Mouse (Mus musculus) embryonic facial prominence, embryonic 15.5 days (tissue): ENCODE data around the gene Btg2. TPM values are rescaled to one million over a fixed set of nuclear protein-coding genes. Genes with fewer than 3 reads are reported as not detected.
A peak's percentile ranks its signal among the peaks of the same experiment; 100 is the strongest.

Experiments
- ATAC-seq: fragments of 200-750 bp; cut with Nextera tagmentation; 2 replicates; pipeline ENCODE4 v1.8.0; 2017; ENCODE audit warnings: low read depth, moderate TSS enrichment; ENCODE audit not compliant: insufficient number of reproducible peaks, low FRiP score, low TSS enrichment
- H3K27ac ChIP-seq: fragments of 300-500 bp; sonication (generic); replicated peaks from 2 replicates; pipeline ENCODE4 v1.5.1; 2015; ENCODE audit warnings: mild to moderate bottlenecking, inconsistent platforms
- H3K27me3 ChIP-seq: fragments of 300-500 bp; sonication (generic); 2 replicates; pipeline ENCODE4 v1.6.1; 2015; ENCODE audit warnings: inconsistent platforms
- H3K36me3 ChIP-seq: fragments of 300-500 bp; sonication (generic); 2 replicates; pipeline ENCODE4 v1.6.1; 2015; ENCODE audit warnings: mild to moderate bottlenecking, inconsistent platforms
- H3K4me1 ChIP-seq: fragments of 300-500 bp; sonication (generic); 2 replicates; pipeline ENCODE4 v1.6.1; 2015; ENCODE audit warnings: inconsistent platforms
- H3K4me2 ChIP-seq: fragments of 300-500 bp; sonication (generic); replicated peaks from 2 replicates; pipeline ENCODE4 v1.6.1; 2015; ENCODE audit warnings: mild to moderate bottlenecking, inconsistent platforms
- H3K4me3 ChIP-seq: fragments of 300-500 bp; sonication (generic); replicated peaks from 2 replicates; pipeline ENCODE4 v1.5.1; 2015; ENCODE audit warnings: mild to moderate bottlenecking, inconsistent platforms
- H3K9ac ChIP-seq: fragments of 300-500 bp; sonication (generic); 2 replicates; pipeline ENCODE4 v1.6.1; 2015; ENCODE audit warnings: inconsistent platforms
- H3K9me3 ChIP-seq: fragments of 300-500 bp; sonication (generic); replicated peaks from 2 replicates; pipeline ENCODE4 v1.6.1; 2016; ENCODE audit warnings: inconsistent platforms
- WGBS: fragments of 180-500 bp; shearing (Covaris S2); methylation state at CpG from one replicate; pipeline ENCODE4 v1.1.7; 2015; 5-methylcytosine and 5-hydroxymethylcytosine counted together
- polyA plus RNA-seq: library from polyadenylated mRNA; unstranded; fragments of >200 nt; fragmentation: Nextera tagmentation; extraction: Ambion mirVana; gene quantifications from 2 replicates; pipeline ENCODE4 v1.2.1, GENCODE M21; 2015

The Btg2 gene
- polyA plus RNA-seq, 1 experiment from 2014 or later: 39.9 TPM

GRCm38 (mm10) chr1:134106719-134107118 is 27.8 kb upstream of the Btg2 start:
- Histone ChIP-seq H3K27ac (0 out of 2 replicates have a peak overlapping the region, but pooled peaks have one; percentile 44), H3K27me3 (no peaks in the 10 kb centered on the region), H3K9ac (no peak overlapping the region), H3K4me1 (peaks cover 23% of the 10 kb centered on the region), H3K4me2 (no peak overlapping the region), H3K9me3 (no peaks in the 10 kb centered on the region), H3K36me3 (no peaks in the 10 kb centered on the region), H3K4me3 (no peak overlapping the region)
- 5% methylated on average over 5 of the region's 5 CpGs for WGBS
- ATAC-seq: no peak

DNA sequence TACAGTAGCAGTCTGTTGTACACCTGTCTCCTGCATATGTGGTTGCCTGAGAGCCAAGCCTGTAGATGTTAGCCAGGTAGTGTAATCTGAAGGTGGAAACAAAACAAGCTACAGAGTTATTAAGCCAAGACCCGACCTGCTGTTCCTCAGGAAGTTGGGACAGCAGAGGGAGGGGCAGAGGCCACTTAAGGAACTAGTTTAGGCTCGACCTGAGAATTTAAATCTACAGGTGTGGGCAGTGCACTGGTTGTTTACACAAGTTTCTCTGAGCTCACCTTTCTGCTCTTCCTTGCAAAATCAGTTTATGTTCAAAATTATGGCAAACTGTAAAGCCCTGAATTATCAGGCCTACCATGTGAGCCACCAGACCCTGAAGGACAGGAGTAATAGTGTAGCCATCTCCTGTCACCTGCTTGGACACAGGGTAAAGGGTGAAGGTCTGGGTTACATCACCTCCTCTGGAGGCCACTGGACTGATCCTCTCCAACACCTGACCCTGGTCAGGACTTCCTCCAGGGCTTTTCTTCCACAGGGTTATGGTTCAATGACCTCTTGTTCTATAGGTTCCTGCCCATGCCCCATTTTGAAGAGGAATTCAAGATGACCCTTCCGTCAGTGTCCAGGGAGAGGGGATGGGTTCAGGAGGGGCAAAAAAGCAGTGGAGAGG is 27.0 kb upstream of the Btg2 start:
- Histone ChIP-seq H3K9ac (no peak overlapping the region), H3K4me1 (peaks cover 25% of the 10 kb centered on the region), H3K27ac (peak overlapping the region; percentile 44; the same call in 1 of the 2 replicates), H3K27me3 (no peaks in the 10 kb centered on the region), H3K36me3 (no peaks in the 10 kb centered on the region), H3K4me3 (no peak overlapping the region), H3K4me2 (no peak overlapping the region), H3K9me3 (no peaks in the 10 kb centered on the region)
- no peak for ATAC-seq
- 44% methylated on average over 3 of the region's 3 CpGs for WGBS

- no peaks in the 10 kb centered on the region for H3K36me3 ChIP-seq
- ATAC-seq: no peak
- WGBS: 72% methylated on average over 11 of the region's 11 CpGs
These were observed 26.3 kb upstream of the Btg2 start for GRCm38 (mm10) chr1:134105043-134105763.

GRCm38 (mm10) chr1:134103861-134104260 is 24.9 kb upstream of the Btg2 start:
- Histone ChIP-seq H3K4me1 (peaks cover 42% of the 10 kb centered on the region), H3K36me3 (no peaks in the 10 kb centered on the region), H3K4me2 (no peak overlapping the region), H3K4me3 (no peak overlapping the region), H3K9me3 (no peaks in the 10 kb centered on the region), H3K27me3 (no peaks in the 10 kb centered on the region), H3K27ac (peak overlapping the region; percentile 84), H3K9ac (no peak overlapping the region)
- no peak for ATAC-seq
- WGBS: 39% methylated on average over 5 of the region's 5 CpGs

More at GRCm38 (mm10) chr1:134105043-134105763, 26.3 kb upstream of the Btg2 start:
- no peak overlapping the region for H3K27ac ChIP-seq
- no peaks in the 10 kb centered on the region for H3K27me3 ChIP-seq
- no peaks in the 10 kb centered on the region for H3K9me3 ChIP-seq
- no peak overlapping the region for H3K4me3 ChIP-seq
- H3K4me2 ChIP-seq: no peak overlapping the region
- peaks cover 32% of the 10 kb centered on the region for H3K4me1 ChIP-seq
- H3K9ac ChIP-seq: no peak overlapping the region

- H3K9me3 ChIP-seq: no peaks in the 10 kb centered on the region
- no peak overlapping the region for H3K4me2 ChIP-seq
- no peak overlapping the region for H3K27ac ChIP-seq
- H3K4me1 ChIP-seq: peaks cover 64% of the 10 kb centered on the region
- no peak overlapping the region for H3K4me3 ChIP-seq
- no peaks in the 10 kb centered on the region for H3K36me3 ChIP-seq
- no peaks in the 10 kb centered on the region for H3K27me3 ChIP-seq
- WGBS: 65% methylated on average over 3 of the region's 3 CpGs
- no peak for ATAC-seq
- no peak overlapping the region for H3K9ac ChIP-seq
These were observed 22.7 kb upstream of the Btg2 start for GRCm38 (mm10) chr1:134101593-134101992.

DNA sequence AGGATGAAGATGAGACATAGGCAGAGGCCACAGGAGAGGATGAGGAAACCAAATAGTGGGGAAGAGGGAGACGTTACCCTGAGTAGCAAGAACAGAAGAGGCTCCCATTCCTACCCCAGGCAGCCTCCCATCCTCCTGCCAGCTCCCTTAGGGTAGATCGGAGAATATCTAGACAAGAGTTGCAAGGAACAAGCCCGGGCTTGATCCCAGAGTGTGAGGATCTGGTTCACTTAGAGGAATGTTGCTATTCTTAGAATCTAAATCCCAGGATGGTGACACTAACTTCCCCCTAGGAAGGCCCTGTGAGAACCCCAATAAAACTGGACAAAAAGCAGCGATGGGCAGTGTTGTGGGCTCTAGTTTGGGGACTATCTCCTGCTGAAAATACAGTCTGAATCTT is 22.0 kb upstream of the Btg2 start:
- ATAC-seq: no peak
- H3K27me3 ChIP-seq: no peaks in the 10 kb centered on the region
- peak overlapping the region; percentile 96; the same call in 1 of the 2 replicates for H3K27ac ChIP-seq
- H3K4me2 ChIP-seq: no peak overlapping the region
- H3K4me1 ChIP-seq: peaks cover 66% of the 10 kb centered on the region
- 58% methylated on average over 4 of the region's 4 CpGs for WGBS
- H3K4me3 ChIP-seq: no peak overlapping the region
- H3K9me3 ChIP-seq: no peaks in the 10 kb centered on the region
- H3K9ac ChIP-seq: no peak overlapping the region
- H3K36me3 ChIP-seq: no peaks in the 10 kb centered on the region

DNA sequence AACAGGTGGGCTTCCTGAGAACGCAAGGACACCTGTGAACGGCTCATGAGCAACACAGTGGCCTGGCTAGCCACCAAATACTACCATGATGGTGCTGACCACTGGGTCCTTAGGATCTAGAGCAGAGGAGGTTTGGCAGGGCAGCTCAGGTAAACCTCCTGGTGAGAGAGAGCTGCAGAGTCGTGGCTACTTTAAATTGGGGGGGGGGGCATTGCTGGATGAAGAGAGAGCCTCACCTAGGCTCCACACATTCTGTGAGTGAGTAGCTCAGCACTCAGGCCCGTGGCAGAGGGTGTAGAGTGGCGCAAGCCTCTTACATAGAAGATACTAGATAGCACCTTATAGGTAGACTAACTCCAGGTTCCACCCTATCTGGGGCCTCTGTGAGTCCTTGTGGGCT is 21.5 kb upstream of the Btg2 start:
- whole genome bisulfite sequencing: 74% methylated on average over 5 of the region's 5 CpGs
- peak overlapping the region; percentile 96 for H3K27ac ChIP-seq
- H3K36me3 ChIP-seq: no peaks in the 10 kb centered on the region

GRCm38 (mm10) chr1:134099516-134100235 is 20.8 kb upstream of the Btg2 start:
- Histone ChIP-seq H3K27me3 (no peaks in the 10 kb centered on the region), H3K4me3 (peak overlapping the region; percentile 41), H3K36me3 (no peaks in the 10 kb centered on the region), H3K27ac (peak overlapping the region; percentile 96), H3K9ac (0 out of 2 replicates have a peak overlapping the region, but pooled peaks have one; percentile 19), H3K4me1 (peaks cover 75% of the 10 kb centered on the region), H3K9me3 (no peaks in the 10 kb centered on the region), H3K4me2 (peak overlapping the region; percentile 53)
- 18% methylated on average over 12 of the region's 12 CpGs for WGBS
- no peak for ATAC-seq

More for the DNA sequence above, 21.5 kb upstream of the Btg2 start:
- H3K4me1 ChIP-seq: peaks cover 69% of the 10 kb centered on the region
- no peak overlapping the region for H3K4me3 ChIP-seq
- no peak overlapping the region for H3K4me2 ChIP-seq
- H3K9me3 ChIP-seq: no peaks in the 10 kb centered on the region
- no peak overlapping the region for H3K9ac ChIP-seq
- H3K27me3 ChIP-seq: no peaks in the 10 kb centered on the region
- no peak for ATAC-seq

DNA sequence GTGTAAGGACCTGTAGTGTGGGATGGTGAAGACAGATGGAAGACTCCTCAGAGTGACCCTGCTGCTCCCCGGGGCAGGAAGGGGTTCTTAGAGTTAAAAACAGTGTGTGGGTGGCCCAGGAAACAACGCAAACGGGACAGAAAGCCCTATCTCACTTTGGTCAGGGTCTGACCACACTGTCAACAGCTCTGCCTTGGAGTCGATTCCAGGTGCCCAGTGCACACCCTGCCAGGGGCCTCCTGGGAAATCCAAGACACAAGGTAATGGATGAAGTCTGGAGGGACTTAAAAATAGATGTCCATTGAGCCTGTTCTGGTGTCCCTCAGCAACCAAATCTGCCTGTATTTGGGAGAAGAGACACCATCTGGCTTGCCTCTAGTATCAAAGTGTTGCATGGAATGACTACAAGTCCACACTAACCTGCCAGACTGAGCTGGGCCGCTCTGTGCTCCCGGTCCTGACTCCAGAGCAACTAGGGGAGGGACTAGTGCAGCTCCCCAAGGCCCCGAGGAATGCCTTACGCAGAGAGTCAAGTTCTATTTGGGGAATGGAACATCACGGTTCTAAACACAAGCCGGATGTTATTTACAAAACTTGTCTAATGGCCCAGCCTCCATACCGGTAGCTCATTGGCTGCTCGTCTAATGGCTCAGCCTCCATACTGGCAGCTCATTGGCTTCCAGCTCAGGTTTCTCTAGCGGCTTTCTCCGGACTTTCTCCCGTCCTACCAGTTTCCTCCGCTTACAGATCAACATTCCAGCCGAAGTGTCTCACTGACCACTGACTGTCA is 20.0 kb upstream of the Btg2 start:
- H3K4me2 ChIP-seq: peak overlapping the region; percentile 53
- H3K4me1 ChIP-seq: peaks cover 74% of the 10 kb centered on the region
- peak overlapping the region; percentile 96 for H3K27ac ChIP-seq
- ATAC-seq: peak; percentile 90
- H3K4me3 ChIP-seq: peak overlapping the region; percentile 41
- H3K27me3 ChIP-seq: no peaks in the 10 kb centered on the region
- no peaks in the 10 kb centered on the region for H3K36me3 ChIP-seq
- H3K9me3 ChIP-seq: no peaks in the 10 kb centered on the region
- 8% methylated on average over 17 of the region's 17 CpGs for WGBS
- 0 out of 2 replicates have a peak overlapping the region, but pooled peaks have one; percentile 19 for H3K9ac ChIP-seq

DNA sequence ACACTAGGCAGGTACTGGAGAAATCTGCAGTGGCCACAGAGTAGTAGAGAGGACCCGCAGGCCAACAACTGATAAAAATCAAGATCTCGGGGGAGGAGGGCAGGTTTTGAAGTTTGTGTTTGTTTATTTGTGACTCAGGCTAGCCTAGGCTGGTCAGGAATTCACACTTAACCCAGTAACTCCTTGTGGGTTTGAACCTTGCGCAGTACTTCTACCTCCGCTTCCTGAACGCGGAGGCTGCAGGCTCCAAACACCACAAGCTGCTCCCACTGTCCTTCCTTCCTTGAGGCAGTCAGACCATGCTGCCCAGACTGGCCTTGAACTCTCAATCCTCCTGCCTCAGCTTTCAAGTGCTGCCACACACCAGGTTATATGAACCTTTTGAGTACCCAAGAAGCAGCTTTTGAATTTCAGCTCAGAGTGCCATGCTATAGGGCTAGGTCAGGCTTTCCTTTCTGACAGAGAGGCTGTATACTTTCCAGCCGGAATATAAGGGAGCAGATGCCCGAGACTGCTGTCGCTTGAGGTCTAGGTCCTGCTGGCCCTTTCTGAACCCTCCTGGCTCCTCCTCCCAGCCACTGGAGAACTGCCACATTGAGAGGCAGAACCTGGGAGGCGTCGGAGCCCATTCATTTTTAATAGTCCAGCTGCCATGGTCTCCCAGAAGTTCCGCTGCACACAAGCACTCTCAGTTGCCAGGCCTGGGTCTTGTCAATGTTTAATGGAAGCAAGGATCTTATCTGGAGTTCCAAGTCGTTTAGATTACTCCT is 19.2 kb upstream of the Btg2 start:
- ATAC-seq: no peak
- H3K4me3 ChIP-seq: no peak overlapping the region
- no peak overlapping the region for H3K9ac ChIP-seq
- no peaks in the 10 kb centered on the region for H3K36me3 ChIP-seq
- WGBS: 61% methylated on average over 13 of the region's 13 CpGs
- H3K27me3 ChIP-seq: no peaks in the 10 kb centered on the region
- peaks cover 76% of the 10 kb centered on the region for H3K4me1 ChIP-seq
- peak overlapping the region; percentile 53 for H3K4me2 ChIP-seq
- peak overlapping the region; percentile 96 for H3K27ac ChIP-seq
- no peaks in the 10 kb centered on the region for H3K9me3 ChIP-seq
